Mouse (Mus musculus) hematopoietic stem cell, adult 5-6 weeks (primary cell): ENCODE data around the gene Dennd1c. TPM values are rescaled to one million over a fixed set of nuclear protein-coding genes. Genes with fewer than 3 reads are reported as not detected.

Experiments used
- ATAC-seq, 2 experiments: fragments of 125-278 bp in 1 of 2; replicated peaks in 1 of 2; 2 replicates each; pipeline ENCODE4 v1.8.0; 2016 to 2017; ENCODE audit warnings: inconsistent platforms in 2 of 2, mild to moderate bottlenecking in 2 of 2, moderate number of reproducible peaks in 2 of 2, low read depth in 1 of 2, moderate TSS enrichment in 1 of 2; ENCODE audit not compliant: low FRiP score in 2 of 2, poor library complexity in 2 of 2, severe bottlenecking in 2 of 2, insufficient read depth in 1 of 2, low TSS enrichment in 1 of 2
- total RNA-seq: library from RNA; stranded (forward); fragments of 172-1452, 232-1000 nt; gene quantifications from 2 replicates; pipeline ENCODE4 v1.2.3, GENCODE M21; 2017

Dennd1c gene
- total RNA-seq, 1 experiment from 2014 or later = 24.2 TPM

GRCm38 (mm10) chr17:57061069-57061468 lies 17.2 kb downstream of the Dennd1c start:
- no peak for ATAC-seq

- ATAC-seq = peak; percentile 83 to 87
Observed at GRCm38 (mm10) chr17:57060231-57060801, 18.0 kb downstream of the Dennd1c start.

- peak in 1 of 2 experiments; percentile 14; a peak in 1 of 4 replicates for ATAC-seq
Observed at GRCm38 (mm10) chr17:57059486-57059977, 18.8 kb downstream of the Dennd1c start, which contains the start of gene Slc25a23. Gene Slc25a23, minus strand, starts transcription at chr17:57059863.

GRCm38 (mm10) chr17:57058891-57059485 lies 19.3 kb downstream of the Dennd1c start, which contains the start of gene Crb3:
Gene Crb3, plus strand, starts transcription at chr17:57059105.
- ATAC-seq = no peak

- ATAC-seq = no peak
Observed at GRCm38 (mm10) chr17:57056246-57056645, 22.1 kb downstream of the Dennd1c start.

GRCm38 (mm10) chr17:57051679-57052078 lies 26.6 kb downstream of the Dennd1c start:
- ATAC-seq = peak in 1 of 2 experiments; percentile 63; a peak in 2 of 4 replicates

GRCm38 (mm10) chr17:57048816-57049215 lies 29.5 kb downstream of the Dennd1c start:
- no peak; a peak in 2 of 4 replicates for ATAC-seq

DNA sequence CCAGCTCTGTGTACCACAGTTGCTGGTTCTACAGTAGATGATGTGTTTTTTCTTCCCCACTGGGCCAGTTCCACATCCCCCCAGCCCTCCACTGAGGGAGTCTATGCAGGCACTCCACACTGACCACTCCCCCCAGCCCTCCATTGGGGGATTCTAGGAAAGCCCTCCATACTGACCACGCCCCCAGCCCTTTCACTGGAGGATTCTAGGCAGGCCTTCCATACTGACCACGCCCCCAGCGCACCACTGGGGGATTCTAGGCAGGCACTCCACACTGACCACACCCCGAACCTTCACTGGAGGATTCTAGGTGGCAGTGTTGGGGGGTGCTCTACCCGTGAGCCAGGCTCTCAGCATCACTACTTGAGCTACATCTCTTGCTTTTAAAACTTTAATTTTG lies 30.9 kb downstream of the Dennd1c start:
- ATAC-seq = no peak

DNA sequence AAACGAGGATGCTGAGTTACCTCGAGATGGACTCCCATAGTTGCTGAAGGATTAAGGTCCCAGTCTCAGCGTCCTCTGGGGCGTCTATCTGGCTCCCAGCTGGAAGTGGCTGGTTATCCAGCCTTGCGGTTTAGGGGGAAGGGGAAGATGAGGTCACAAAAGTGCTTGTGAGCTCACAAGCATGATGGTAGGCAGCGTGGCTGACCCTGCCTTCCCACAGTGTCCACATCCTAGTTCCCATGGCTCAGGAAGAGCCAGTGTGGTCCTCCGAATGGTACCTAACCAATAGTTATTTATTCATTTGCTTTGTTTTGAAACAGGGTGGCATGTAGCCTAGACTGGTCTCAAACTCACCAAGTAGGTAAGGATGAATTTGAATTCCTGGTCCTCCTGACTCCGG lies 36.8 kb downstream of the Dennd1c start, which contains the start of gene Slc25a41:
Slc25a41 (minus strand) TSS at position 101 of the 400 bp plus-strand sequence.
- ATAC-seq = no peak

- ATAC-seq = no peak; a peak in 1 of 4 replicates
Observed at GRCm38 (mm10) chr17:57038978-57039377, 39.3 kb downstream of the Dennd1c start.

- ATAC-seq = no peak
Observed at GRCm38 (mm10) chr17:57032854-57033253, 45.5 kb downstream of the Dennd1c start.

DNA sequence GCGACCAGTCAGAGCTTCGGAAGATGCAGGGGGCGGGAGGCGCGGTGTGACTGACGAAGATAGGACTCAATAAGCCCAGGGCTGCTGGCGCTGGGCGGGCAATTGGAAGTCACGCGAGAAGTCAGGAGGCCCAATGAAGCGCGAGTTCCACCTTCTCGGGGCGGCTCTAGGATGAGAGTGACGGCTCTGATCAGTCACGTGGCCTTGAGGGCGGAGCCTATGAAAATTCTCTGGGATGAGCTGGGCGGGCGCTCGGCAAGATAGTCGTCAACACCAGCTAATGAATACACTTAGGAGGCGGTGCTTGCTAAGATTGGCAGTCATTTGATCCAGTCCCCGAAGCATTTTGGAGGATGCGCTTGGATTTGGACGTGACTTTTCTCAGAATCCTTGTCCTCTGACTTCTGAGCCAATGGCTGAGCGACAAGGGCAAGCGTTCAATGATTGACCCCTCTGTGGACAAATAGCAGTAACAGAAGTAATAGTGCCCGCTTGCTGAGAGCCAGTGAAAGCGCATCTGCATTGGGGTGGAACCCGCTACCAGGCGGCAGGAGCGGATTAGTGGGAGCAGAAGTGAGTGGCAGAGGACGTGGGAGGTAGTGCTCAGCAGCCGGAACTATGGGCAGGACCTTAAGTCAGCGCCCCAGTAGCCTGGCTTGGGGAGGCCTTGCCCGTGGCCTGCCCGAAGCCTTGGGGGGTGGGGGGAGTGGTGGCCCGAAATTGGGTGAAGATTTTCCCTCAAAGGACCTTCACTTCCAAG lies 46.5 kb downstream of the Dennd1c start:
- ATAC-seq = peak; percentile 89

GRCm38 (mm10) chr17:57030931-57031660 lies 47.2 kb downstream of the Dennd1c start, which contains the start of gene Khsrp:
Gene Khsrp, minus strand, starts transcription at chr17:57031522.
- no peak for ATAC-seq

- ATAC-seq = no peak
Observed at GRCm38 (mm10) chr17:57029691-57030090, 48.6 kb downstream of the Dennd1c start.

- no peak for ATAC-seq
Observed at GRCm38 (mm10) chr17:57027471-57027870, 50.8 kb downstream of the Dennd1c start.

GRCm38 (mm10) chr17:57020960-57021359 lies 57.4 kb downstream of the Dennd1c start:
- no peak for ATAC-seq

- peak in 1 of 2 experiments; percentile 18; a peak in 1 of 4 replicates for ATAC-seq
Observed at GRCm38 (mm10) chr17:57019693-57020092, 58.6 kb downstream of the Dennd1c start.
